Mouse (Mus musculus) stomach, postnatal 0 days (tissue): ENCODE results near the gene Lsamp. TPM values are rescaled to one million over a fixed set of nuclear protein-coding genes. Genes with fewer than 3 reads are reported as not detected.

Source experiments
- ATAC-seq: fragments of 200-750 bp; cut with Nextera tagmentation; 2 replicates; pipeline ENCODE4 v1.8.0; 2017; ENCODE audit not compliant: low FRiP score, low TSS enrichment
- DNase-seq: peaks from one replicate; pipeline ENCODE4 v3.0.0-alpha.2; 2016; ENCODE audit warnings: low spot score
- H3K27ac ChIP-seq: fragments of 300-500 bp; sonication (generic); replicated peaks from 2 replicates; pipeline ENCODE4 v1.5.1; 2014; ENCODE audit warnings: mild to moderate bottlenecking, control low read depth
- H3K27me3 ChIP-seq: fragments of 300-500 bp; sonication (generic); 2 replicates; pipeline ENCODE4 v1.6.1; 2014; ENCODE audit warnings: low read length; ENCODE audit not compliant: control insufficient read depth, insufficient read depth
- H3K36me3 ChIP-seq: fragments of 300-500 bp; sonication (generic); 2 replicates; pipeline ENCODE4 v1.6.1; 2014; ENCODE audit warnings: low read length, mixed read lengths; ENCODE audit not compliant: control insufficient read depth, insufficient read depth
- H3K4me1 ChIP-seq: fragments of 300-500 bp; sonication (generic); replicated peaks from 2 replicates; pipeline ENCODE4 v1.6.1; 2014; ENCODE audit warnings: antibody characterized with exemption; ENCODE audit not compliant: control insufficient read depth, insufficient read depth
- H3K4me2 ChIP-seq: fragments of 300-500 bp; sonication (generic); replicated peaks from 2 replicates; pipeline ENCODE4 v1.6.1; 2014; ENCODE audit warnings: low read depth, mild to moderate bottlenecking, control low read depth, moderate library complexity
- H3K4me3 ChIP-seq: fragments of 300-500 bp; sonication (generic); 2 replicates; pipeline ENCODE4 v1.5.1; 2014; ENCODE audit warnings: low read depth, low read length, control low read depth
- H3K9ac ChIP-seq: fragments of 300-500 bp; sonication (generic); 2 replicates; pipeline ENCODE4 v1.6.1; 2014; ENCODE audit warnings: mild to moderate bottlenecking, low read length, control low read depth, mixed read lengths
- H3K9me3 ChIP-seq: fragments of 300-500 bp; sonication (generic); 2 replicates; pipeline ENCODE4 v1.6.1; 2016; ENCODE audit warnings: low read length; ENCODE audit not compliant: control insufficient read depth
- CTCF ChIP-seq: IDR thresholded peaks from 2 replicates; pipeline ENCODE4 v1.5.1; 2016; ENCODE audit warnings: antibody characterized with exemption, low read depth, mild to moderate bottlenecking, moderate library complexity
- EP300 ChIP-seq: optimal IDR thresholded peaks from 2 replicates; pipeline ENCODE3; 2016; ENCODE audit warnings: antibody characterized with exemption
- WGBS: fragments of 180-500 bp; shearing (Covaris S2); extraction: QIAGEN DNeasy Blood & Tissue Kit; methylation state at CpG from one replicate; pipeline ENCODE4 v1.1.7; 2014; 5-methylcytosine and 5-hydroxymethylcytosine counted together
- polyA plus RNA-seq: library from polyadenylated mRNA; unstranded; fragments of >200 nt; fragmentation: Nextera tagmentation; extraction: Ambion mirVana; gene quantifications from 2 replicates; pipeline ENCODE4 v1.2.1, GENCODE M21; 2015

Lsamp gene
- polyA plus RNA-seq, 1 experiment from 2014 or later = 2.8 TPM

- no peak for TF ChIP-seq EP300
- TF ChIP-seq CTCF = no peak
- no peaks in the 10 kb centered on the region for H3K9me3 ChIP-seq
- H3K36me3 ChIP-seq = no peaks in the 10 kb centered on the region
- no peaks in the 10 kb centered on the region for H3K27me3 ChIP-seq
- no peak overlapping the region for H3K4me3 ChIP-seq
- no peak overlapping the region for H3K27ac ChIP-seq
- ATAC-seq (no peak), DNase-seq (no peak)
- H3K4me1 ChIP-seq = no peaks in the 10 kb centered on the region
- no peak overlapping the region for H3K9ac ChIP-seq
- no peak overlapping the region for H3K4me2 ChIP-seq
Observed at GRCm38 (mm10) chr16:40685531-40685930, 701.4 kb downstream of the Lsamp start.

- Histone ChIP-seq H3K36me3 (no peaks in the 10 kb centered on the region), H3K27ac (no peak overlapping the region), H3K4me2 (no peak overlapping the region), H3K9ac (no peak overlapping the region), H3K4me3 (no peak overlapping the region), H3K27me3 (no peaks in the 10 kb centered on the region), H3K4me1 (no peaks in the 10 kb centered on the region), H3K9me3 (no peaks in the 10 kb centered on the region)
- DNase-seq (no peak), ATAC-seq (no peak)
- TF ChIP-seq EP300 = no peak
- TF ChIP-seq CTCF = no peak
- WGBS = 24% methylated on average over 2 of the region's 2 CpGs
Observed at GRCm38 (mm10) chr16:40692292-40692691, 708.1 kb downstream of the Lsamp start.

- no peak for TF ChIP-seq CTCF
- no peak for TF ChIP-seq EP300
- H3K36me3 ChIP-seq = no peaks in the 10 kb centered on the region
- H3K9ac ChIP-seq = no peak overlapping the region
- no peak for DNase-seq
- ATAC-seq = no peak
- H3K27me3 ChIP-seq = no peaks in the 10 kb centered on the region
- H3K27ac ChIP-seq = no peak overlapping the region
- H3K4me2 ChIP-seq = no peak overlapping the region
- no peaks in the 10 kb centered on the region for H3K4me1 ChIP-seq
- 72% methylated on average over 3 of the region's 3 CpGs for WGBS
- no peak overlapping the region for H3K4me3 ChIP-seq
- H3K9me3 ChIP-seq = no peaks in the 10 kb centered on the region
Observed at GRCm38 (mm10) chr16:40697253-40697652, 713.1 kb downstream of the Lsamp start.

GRCm38 (mm10) chr16:40708558-40708957 is 724.4 kb downstream of the Lsamp start:
- Histone ChIP-seq H3K27me3 (no peaks in the 10 kb centered on the region), H3K4me2 (no peak overlapping the region), H3K36me3 (no peaks in the 10 kb centered on the region), H3K27ac (no peak overlapping the region), H3K4me3 (no peak overlapping the region), H3K9me3 (no peaks in the 10 kb centered on the region), H3K9ac (no peak overlapping the region), H3K4me1 (no peaks in the 10 kb centered on the region)
- ATAC-seq (no peak), DNase-seq (no peak)
- 51% methylated on average over 2 of the region's 2 CpGs for WGBS
- TF ChIP-seq CTCF = no peak
- TF ChIP-seq EP300 = no peak

GRCm38 (mm10) chr16:40709574-40709973 is 725.4 kb downstream of the Lsamp start:
- Histone ChIP-seq H3K27ac (no peak overlapping the region), H3K4me3 (no peak overlapping the region), H3K27me3 (no peaks in the 10 kb centered on the region), H3K4me1 (no peaks in the 10 kb centered on the region), H3K4me2 (no peak overlapping the region), H3K9me3 (no peaks in the 10 kb centered on the region), H3K36me3 (no peaks in the 10 kb centered on the region), H3K9ac (no peak overlapping the region)
- 17% methylated on average over 4 of the region's 4 CpGs for WGBS
- DNase-seq = no peak
- no peak for TF ChIP-seq EP300
- TF ChIP-seq CTCF = no peak
- ATAC-seq = no peak

GRCm38 (mm10) chr16:40710068-40710467 is 725.9 kb downstream of the Lsamp start:
- DNase-seq (no peak), ATAC-seq (no peak)
- TF ChIP-seq CTCF (no peak), EP300 (no peak)
- H3K9me3 ChIP-seq = no peaks in the 10 kb centered on the region
- H3K4me1 ChIP-seq = no peaks in the 10 kb centered on the region
- no peaks in the 10 kb centered on the region for H3K36me3 ChIP-seq
- H3K27ac ChIP-seq = no peak overlapping the region
- no peak overlapping the region for H3K4me3 ChIP-seq
- H3K4me2 ChIP-seq = no peak overlapping the region
- 55% methylated on average over 3 of the region's 3 CpGs for WGBS
- H3K9ac ChIP-seq = no peak overlapping the region
- no peaks in the 10 kb centered on the region for H3K27me3 ChIP-seq
